Mouse (Mus musculus): ENCODE results near the gene Gm43518.

Gene Gm43518

GRCm38 (mm10) chr5:123927118-123927517 lies at the start of gene Gm43518:
Gene Gm43518, plus strand, starts transcription at chr5:123927418.
- DNase-seq, result no peak

GRCm38 (mm10) chr5:123878056-123878455 lies 49.2 kb upstream of the Gm43518 start:
- DNase-seq, result no peak

DNA sequence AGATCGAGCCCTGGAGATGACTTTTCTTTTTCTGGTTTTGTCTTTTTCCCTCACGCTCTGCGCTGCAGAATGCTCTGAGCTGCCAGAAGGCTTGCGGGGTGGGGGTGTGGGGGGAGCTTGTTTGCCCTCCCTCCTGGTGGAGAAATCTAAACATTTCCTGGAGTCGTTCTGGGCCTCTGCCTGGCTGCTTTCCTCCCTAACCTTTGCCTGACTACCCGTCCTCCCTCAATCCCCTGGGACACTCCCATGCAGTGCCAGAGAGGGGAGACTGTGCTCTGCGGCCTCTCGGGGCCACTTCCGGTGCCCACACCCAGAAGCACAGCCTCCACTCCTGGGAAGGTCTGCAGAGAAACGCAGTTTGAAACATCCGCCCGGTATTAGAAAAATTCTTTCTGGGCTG lies 47.3 kb upstream of the Gm43518 start, which contains the start of gene Hcar1:
Hcar1 (minus strand) TSS at position 93 of the 400 bp plus-strand sequence.
- peak; percentile 31 for DNase-seq

- DNase-seq, result no peak
Measured at GRCm38 (mm10) chr5:123880778-123881177, 46.4 kb upstream of the Gm43518 start.

GRCm38 (mm10) chr5:123883891-123884290 lies 43.3 kb upstream of the Gm43518 start:
- DNase-seq, result no peak

DNA sequence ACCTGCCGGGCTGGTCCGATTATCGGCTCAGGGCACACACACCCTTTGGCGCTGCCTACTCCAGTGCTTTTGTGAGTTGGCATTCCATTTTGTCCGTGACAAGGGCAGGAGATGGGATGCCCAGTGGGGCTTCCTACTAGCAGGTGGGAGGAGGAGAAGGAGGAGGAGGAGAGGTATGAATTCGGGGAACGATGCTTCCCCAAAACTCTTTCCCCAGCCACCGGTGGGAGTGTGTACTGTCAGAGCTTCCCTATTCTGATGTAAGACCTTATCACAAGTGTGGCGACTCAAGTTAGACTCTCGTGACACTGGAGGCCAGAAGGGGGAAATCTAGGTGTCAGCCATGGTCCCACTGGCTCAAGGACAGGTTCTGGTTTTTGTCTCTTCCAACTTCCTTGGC lies 42.9 kb upstream of the Gm43518 start:
- DNase-seq, result no peak

GRCm38 (mm10) chr5:123886365-123886764 lies 40.9 kb upstream of the Gm43518 start:
- DNase-seq, result no peak

GRCm38 (mm10) chr5:123890312-123890711 lies 36.9 kb upstream of the Gm43518 start:
- no peak for DNase-seq

GRCm38 (mm10) chr5:123890987-123891386 lies 36.2 kb upstream of the Gm43518 start:
- peak; percentile 15 for DNase-seq

DNA sequence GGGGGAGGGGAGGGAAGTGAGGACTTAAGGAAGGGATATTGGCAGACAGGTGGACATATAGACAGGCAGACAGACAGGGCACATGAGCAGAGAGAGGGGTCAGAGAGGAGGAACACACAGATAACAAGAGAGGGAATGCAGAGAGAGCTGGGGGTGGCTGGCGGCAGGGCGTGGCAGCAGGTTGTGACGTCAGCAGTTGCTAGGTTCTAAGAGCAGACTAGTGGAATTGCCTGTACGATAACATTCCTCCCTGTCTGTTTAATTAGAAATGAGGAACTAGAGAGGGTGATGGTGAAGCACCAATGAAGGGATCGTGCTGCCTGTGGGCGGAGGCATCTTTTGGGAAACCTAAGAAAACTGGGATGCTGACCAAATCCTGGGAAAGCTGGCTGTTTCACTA lies 35.5 kb upstream of the Gm43518 start:
- peak; percentile 55 for DNase-seq

DNA sequence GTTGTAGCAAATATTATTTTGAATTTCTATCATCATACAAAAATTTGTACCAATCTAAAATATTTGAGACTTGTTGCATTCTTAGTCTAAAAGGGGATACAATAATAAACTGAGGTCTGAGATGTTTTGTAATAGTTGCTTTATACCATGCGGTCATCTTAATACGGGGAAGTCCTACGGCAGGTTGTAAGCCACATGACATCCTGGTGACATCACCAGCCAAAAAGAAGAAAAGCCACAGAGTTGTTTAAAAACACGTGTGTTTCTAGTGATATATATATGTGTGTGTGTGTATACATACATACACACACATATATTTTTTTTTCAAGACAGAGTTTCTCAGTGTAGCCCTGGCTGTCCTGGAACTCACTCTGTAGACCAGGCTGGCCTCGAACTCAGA lies 33.7 kb upstream of the Gm43518 start:
- no peak for DNase-seq

DNA sequence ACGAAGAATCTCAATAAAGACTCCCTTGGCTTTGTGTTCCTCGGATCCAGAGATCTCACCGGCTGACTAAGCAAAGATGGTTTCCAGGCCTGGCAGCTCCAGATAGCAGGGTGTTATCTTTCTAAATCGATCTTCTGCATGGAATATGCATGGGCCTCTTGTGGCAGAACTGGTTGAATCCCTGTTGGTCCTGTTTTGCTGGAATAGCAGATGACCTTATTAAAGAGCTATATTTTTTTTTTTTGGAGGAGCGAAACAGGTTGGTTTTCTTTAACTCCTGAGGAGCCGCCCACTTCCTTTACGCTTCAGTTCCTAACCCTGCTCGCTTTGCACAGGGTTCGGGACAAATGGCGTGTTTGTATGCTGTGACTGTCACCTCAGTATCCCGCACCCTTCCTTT lies 30.8 kb upstream of the Gm43518 start:
- no peak for DNase-seq

- peak; percentile 61 for DNase-seq
Measured at GRCm38 (mm10) chr5:123897352-123897751, 29.9 kb upstream of the Gm43518 start.

DNA sequence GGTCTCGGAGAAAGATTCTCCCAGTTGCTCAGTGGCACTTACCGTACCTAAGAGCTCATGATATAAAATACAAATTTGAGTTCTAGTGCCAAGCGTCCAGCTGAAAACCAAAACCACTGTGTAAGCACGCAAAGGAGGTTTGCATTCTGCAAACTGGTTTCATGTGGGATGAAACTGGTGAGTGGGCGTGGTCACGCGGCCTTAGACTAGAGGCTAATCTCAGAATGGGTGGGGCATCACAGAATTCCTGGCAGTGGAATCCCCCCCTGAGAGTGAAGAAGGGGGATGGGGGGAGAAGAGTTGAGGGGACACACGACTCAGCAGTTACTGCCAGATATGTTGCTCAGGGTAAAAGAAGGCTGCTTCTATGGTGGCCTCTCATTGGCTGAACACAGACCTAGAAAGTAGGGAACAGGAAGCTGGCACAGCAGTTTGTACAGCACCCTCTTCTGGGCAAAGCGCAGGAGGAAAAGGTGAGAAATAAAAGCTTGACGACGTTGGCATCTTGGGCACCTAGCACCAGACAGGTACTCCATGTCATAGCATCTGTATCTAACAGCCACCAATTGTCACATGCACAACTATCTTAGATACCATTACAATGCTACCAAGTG lies 23.1 kb upstream of the Gm43518 start:
- DNase-seq, result peak; percentile 53

DNA sequence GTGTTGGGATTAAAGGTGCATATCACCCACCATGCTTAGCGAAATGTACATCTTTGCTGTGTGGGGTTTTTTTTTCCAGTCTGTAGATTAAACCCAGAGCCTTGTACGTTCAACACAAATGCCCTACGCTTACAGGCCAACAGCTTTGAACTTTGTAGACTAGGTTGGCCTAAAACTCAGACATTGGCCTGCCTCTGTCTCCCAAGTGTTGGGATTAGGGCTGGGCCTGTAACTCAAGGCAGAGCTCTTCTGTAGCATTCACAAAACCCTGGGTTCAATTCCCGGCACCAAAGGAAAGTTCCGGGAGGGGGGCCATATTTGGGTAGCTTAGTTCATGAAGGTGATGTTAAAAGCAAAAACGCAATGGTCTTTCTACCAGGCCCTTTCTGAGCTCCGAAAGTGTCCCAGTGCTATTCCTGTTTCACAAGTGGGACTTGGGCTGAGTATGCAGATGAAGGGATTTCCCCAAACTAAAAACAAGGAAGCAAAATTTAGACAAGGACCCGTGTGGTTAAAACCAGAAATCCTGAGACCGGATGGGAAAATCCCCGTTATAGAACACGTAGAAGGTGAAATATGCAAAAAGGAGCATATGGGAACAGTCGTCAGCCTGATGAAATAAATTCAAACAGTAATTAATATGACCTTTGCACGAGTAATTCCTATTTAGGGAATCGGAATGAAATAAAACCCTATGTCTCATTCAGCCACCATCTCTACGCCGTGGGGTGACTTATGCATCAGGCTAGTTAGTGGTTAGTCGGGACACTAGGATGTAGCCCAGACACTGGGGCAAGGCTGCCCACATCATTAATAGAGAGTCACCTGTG lies 20.9 kb upstream of the Gm43518 start:
- DNase-seq, result no peak

DNA sequence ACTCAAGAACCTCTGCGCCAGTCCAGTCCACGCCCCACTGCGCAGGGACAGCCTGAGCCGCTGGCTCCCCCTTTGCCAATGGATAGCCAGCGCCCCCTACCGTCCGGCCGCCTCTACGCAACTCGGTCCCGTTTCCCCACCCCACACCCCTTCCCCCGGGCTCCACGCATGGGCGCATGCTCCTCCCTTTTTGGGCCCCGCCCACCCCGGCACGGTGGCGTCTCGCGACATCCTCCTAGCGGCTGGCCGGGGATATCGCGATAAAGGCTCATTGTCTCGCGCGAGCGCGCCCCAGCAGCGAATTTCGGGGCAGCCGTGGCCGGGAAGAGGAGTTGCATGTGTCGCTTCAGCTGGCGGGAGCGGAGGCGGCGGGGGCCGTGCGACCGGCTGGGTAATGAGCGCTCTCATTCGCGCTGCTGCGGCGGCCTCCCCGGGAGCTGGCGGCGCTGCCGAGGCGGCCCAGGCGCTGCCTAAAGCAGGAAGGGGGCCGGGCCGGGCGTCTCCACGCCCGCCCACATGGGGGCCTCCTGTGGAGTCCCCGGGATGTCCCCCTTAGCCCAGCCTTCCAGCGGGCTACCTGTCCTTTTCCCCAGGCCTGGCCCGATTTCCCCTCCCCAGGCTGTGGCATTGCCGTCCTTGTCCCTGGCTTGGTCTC lies 20.1 kb upstream of the Gm43518 start, which contains the start of gene Denr:
Denr (plus strand) TSS at position 200 of the 655 bp plus-strand sequence.
- peak; percentile 98 for DNase-seq

DNA sequence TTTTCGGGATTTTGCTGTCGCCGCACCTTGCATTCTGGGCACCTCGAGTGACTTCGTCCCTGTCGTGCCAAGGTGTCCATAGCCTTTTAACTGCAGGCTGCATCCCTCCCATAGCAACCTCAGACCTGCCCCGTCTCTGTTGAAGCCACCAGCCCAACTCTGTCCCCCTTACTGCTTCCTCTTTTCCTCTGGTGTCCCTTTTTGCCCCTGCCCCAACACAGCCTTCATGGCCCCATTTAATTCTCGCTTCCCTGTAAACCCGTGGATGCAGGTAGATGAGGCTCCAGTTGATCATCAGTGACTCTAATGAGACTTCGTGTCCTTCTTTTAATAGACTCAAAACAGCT lies 19.6 kb upstream of the Gm43518 start:
- DNase-seq, result no peak

DNA sequence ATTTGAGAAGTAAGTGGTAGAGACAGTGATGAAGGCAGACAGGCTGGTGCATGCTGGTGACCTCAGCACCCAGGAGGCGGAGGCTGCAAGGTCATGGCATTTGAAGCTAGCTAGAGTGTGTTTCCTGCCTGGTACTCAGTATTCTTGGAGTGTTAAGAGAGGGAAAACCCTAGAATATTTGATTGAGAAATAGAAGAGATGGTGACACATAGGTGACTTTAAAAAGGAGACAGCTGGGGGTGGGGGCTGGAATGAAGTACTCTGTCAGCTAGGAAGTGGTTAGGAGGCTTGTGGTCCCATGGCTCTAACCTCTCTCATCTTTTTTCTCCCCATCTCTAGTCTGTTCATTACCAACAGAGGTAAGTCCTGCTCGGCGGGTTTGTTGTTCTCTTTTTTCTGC lies 12.4 kb upstream of the Gm43518 start:
- no peak for DNase-seq

DNA sequence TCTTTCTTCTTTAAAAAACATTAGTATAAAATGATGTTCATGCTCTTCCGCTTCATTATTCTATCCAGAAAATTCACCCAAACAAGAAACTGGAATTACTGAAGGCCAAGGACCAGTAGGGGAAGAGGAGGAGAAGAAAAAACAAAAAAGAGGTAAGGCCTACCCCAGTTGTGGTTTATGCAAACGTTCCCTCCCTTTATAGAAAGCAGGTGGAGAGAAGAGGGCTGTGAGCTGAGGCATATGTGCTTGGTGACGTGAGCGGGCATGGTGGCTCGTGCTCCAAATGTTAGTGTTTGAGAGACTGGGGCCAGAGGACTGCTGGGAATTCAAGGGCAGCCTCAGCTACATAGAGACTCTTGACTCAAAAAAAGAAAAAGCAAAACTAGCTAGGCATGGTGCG lies 5.1 kb upstream of the Gm43518 start:
- DNase-seq, result no peak

- DNase-seq, result peak; percentile 96
Measured at GRCm38 (mm10) chr5:123930508-123930989, 3.3 kb downstream of the Gm43518 start, which contains the start of gene Ccdc62. Gene Ccdc62, plus strand, starts transcription at chr5:123930679.

GRCm38 (mm10) chr5:123931131-123931530 lies 3.9 kb downstream of the Gm43518 start:
- DNase-seq, result no peak

DNA sequence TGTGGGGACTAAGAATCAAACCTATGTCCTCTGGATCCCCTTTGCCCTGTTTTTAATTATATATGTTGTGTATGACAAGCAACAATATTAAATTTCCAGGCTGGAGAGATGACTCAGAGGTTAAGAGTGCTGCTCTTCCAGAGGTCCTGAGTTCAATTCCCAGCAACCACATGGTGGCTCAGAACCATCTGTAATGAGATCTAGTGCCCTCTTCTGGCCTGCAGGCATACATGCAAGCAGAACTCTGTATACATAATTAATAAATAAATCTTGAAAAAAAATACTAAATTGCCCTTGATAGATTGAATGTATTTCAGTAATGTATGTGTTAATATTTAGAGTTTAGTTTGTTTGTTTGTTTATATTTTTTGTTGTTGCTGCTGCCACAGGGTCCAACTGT lies 5.7 kb downstream of the Gm43518 start:
- no peak for DNase-seq

DNA sequence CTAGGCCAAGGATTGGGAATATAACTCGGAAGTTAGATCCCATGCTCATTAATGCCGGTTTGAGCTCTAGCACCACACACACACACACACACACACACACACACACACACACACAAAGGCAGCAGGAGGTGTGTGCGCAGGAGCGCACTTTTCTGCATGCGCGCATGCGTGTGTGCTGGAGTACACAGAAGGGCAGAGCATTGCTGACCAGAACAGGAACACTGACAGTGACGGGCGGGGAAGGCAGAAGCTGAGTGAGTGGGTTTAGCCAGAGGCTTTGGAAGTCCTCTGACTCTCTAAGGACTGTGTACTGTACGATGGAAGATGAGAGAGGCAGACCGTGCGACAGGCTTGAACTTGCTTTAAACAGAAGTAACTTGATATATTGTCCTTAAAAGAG lies 6.3 kb downstream of the Gm43518 start:
- no peak for DNase-seq
